Mouse (Mus musculus) neutrophil, adult 65 days (primary cell): Measurements from ENCODE around the gene Gbf1. TPM values are rescaled to one million over a fixed set of nuclear protein-coding genes. Genes with fewer than 3 reads are reported as not detected.

Experiments
- total RNA-seq: library from RNA; stranded (reverse); gene quantifications from 2 replicates; pipeline ENCODE4 v1.2.4, GENCODE M21; 2023

Gene Gbf1
- total RNA-seq, result 61.0 and 88.7 TPM in 2 replicates

GRCm38 (mm10) chr19:46152127-46152803, at the start of gene Gbf1:
Gbf1 (plus strand) TSS chr19:46152509.

GRCm38 (mm10) chr19:46131694-46132525, 20.4 kb upstream of the Gbf1 start, which contains the start of gene Elovl3:
Elovl3 (plus strand) TSS chr19:46131897.

GRCm38 (mm10) chr19:46147511-46148371, 4.6 kb upstream of the Gbf1 start, which contains the start of gene Pitx3:
Pitx3 (minus strand) TSS chr19:46148326.

GRCm38 (mm10) chr19:46304216-46304841, 152.0 kb downstream of the Gbf1 start, which contains the start of gene Nfkb2:
Nfkb2 (plus strand) TSS chr19:46304320.

GRCm38 (mm10) chr19:46326756-46327305, 174.5 kb downstream of the Gbf1 start, which contains the start of gene Psd:
Psd (minus strand) TSS chr19:46327156.

GRCm38 (mm10) chr19:46328081-46329030, 176.0 kb downstream of the Gbf1 start, which contains the start of gene Fbxl15:
Fbxl15 (plus strand) TSS chr19:46328184.

Other genes starting within 250 kb of the Gbf1 start
- 11.7 and 16.0 TPM in 2 replicates for gene Armh3, start 154.0 kb upstream of the Gbf1 start, total RNA-seq
- gene Hps6, start 149.0 kb upstream of the Gbf1 start, total RNA-seq, result 8.5 TPM in 2 replicates
- 24.0 and 34.4 TPM in 2 replicates for gene Pprc1, start 107.6 kb upstream of the Gbf1 start, total RNA-seq
- gene Ldb1, start 107.3 kb upstream of the Gbf1 start, total RNA-seq, result 54.6 and 60.8 TPM in 2 replicates
- gene Nolc1, start 76.6 kb upstream of the Gbf1 start, total RNA-seq, result 15.4 and 20.3 TPM in 2 replicates
- 0.54 TPM in 1 of 2 replicates, not detected in the other for gene Elovl3, start 20.6 kb upstream of the Gbf1 start, total RNA-seq
- gene Pitx3, start 4.2 kb upstream of the Gbf1 start, total RNA-seq, result not detected in 2 replicates
- 74.6 and 93.9 TPM in 2 replicates for gene Nfkb2, start 151.8 kb downstream of the Gbf1 start, total RNA-seq
- gene Psd, start 174.6 kb downstream of the Gbf1 start, total RNA-seq, result 0.20 and 0.79 TPM in 2 replicates
- gene Fbxl15, start 175.7 kb downstream of the Gbf1 start, total RNA-seq, result 2.2 and 5.7 TPM in 2 replicates
- gene Cuedc2, start 186.2 kb downstream of the Gbf1 start, total RNA-seq, result 79.8 and 90.0 TPM in 2 replicates
- 26.0 and 33.2 TPM in 2 replicates for gene Mfsd13a, start 188.6 kb downstream of the Gbf1 start, total RNA-seq
- 0.39 TPM in 1 of 2 replicates, not detected in the other for gene 2310034G01Rik, start 197.8 kb downstream of the Gbf1 start, total RNA-seq
- gene Actr1a, start 243.2 kb downstream of the Gbf1 start, total RNA-seq, result 93.9 and 109 TPM in 2 replicates
- gene Sufu, start 244.4 kb downstream of the Gbf1 start, total RNA-seq, result 7.1 and 9.5 TPM in 2 replicates